Mouse (Mus musculus) macrophage (primary cell): ENCODE data around the gene Unc119. TPM values are rescaled to one million over a fixed set of nuclear protein-coding genes. Genes with fewer than 3 reads are reported as not detected.
A peak's percentile ranks its signal among the peaks of the same experiment; 100 is the strongest.

Source experiments
- H3K27ac ChIP-seq: fragments of 350-480 bp; formaldehyde crosslinking; 2 replicates; pipeline ENCODE4 v1.9.0; 2021
- H3K36me3 ChIP-seq: fragments of 350-480 bp; formaldehyde crosslinking; 2 replicates; pipeline ENCODE4 v1.9.0; 2021; ENCODE audit errors: inconsistent target
- H3K4me3 ChIP-seq: fragments of 350-480 bp; formaldehyde crosslinking; 2 replicates; pipeline ENCODE4 v1.9.0; 2021; ENCODE audit errors: inconsistent target
- H3K79me2 ChIP-seq: fragments of 350-480 bp; formaldehyde crosslinking; 2 replicates; pipeline ENCODE4 v1.9.0; 2021; ENCODE audit errors: inconsistent target
- WGBS: methylation state at CpG from one replicate; pipeline ENCODE4 v1.1.7; 2026; ENCODE audit warnings: inconsistent platforms; ENCODE audit not compliant: missing documents; 5-methylcytosine and 5-hydroxymethylcytosine counted together
- polyA plus RNA-seq: library from polyadenylated mRNA; stranded (reverse); fragments of 250-400 nt; gene quantifications from 3 replicates; pipeline ENCODE4 v1.2.4, GENCODE M21; 2018; ENCODE audit warnings: inconsistent platforms

Gene Unc119
- polyA plus RNA-seq, 1 experiment from 2014 or later: 21.6 TPM

DNA sequence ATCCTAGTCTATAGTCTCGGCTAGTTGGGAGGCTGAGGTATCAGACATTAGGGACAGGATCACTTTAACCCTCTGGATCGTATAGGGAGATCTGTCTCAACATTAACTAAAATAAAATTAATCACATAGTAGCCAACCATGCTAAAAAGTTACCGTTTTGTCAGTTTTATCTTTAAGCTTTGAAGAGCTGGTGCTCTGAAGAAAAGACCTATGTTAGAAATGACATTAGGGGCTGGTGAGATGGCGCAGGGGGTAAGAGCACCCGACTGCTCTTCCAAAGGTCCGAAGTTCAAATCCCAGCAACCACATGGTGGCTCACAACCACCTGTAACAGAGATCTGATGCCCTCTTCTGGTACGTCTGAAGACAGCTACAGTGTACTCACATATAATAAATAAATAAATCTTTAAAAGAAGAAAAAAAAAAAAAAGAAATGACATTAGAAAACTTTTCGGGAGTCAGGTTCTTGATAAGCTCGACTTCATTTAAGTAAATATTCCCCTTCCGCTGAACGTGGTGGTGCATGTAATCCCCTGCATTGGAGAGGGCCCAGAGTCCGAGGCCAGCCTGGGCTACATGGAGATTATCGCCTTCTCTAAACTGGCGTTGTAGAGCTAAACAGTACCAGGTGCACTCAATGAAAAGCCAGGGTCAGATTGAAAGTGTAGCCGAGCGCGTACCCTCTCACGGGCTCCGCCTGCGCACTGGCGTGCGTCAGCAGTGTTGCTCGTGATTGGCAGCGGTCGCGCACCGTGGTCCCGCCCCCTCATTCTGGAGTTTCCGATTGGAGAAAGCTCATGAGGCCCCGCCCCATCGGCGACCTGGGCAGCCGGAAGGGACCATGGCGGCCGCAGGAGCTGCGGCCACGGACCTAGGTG, 15.4 kb upstream of the Unc119 start, which contains the start of gene Pigs:
Pigs (plus strand) TSS at position 782 of the 878 bp plus-strand sequence.
- peaks cover 7% of the 10 kb centered on the region; the same call in 1 of the 2 replicates for H3K36me3 ChIP-seq
- H3K4me3 ChIP-seq: peak within 1 kb of the TSS; percentile 68
- WGBS: 11% methylated on average over 36 of the region's 37 CpGs
- H3K27ac ChIP-seq: peak within 1 kb of the TSS; percentile 28; the same call in 1 of the 2 replicates
- H3K79me2 ChIP-seq: peaks cover 11% of the 10 kb centered on the region; the same call in 1 of the 2 replicates

DNA sequence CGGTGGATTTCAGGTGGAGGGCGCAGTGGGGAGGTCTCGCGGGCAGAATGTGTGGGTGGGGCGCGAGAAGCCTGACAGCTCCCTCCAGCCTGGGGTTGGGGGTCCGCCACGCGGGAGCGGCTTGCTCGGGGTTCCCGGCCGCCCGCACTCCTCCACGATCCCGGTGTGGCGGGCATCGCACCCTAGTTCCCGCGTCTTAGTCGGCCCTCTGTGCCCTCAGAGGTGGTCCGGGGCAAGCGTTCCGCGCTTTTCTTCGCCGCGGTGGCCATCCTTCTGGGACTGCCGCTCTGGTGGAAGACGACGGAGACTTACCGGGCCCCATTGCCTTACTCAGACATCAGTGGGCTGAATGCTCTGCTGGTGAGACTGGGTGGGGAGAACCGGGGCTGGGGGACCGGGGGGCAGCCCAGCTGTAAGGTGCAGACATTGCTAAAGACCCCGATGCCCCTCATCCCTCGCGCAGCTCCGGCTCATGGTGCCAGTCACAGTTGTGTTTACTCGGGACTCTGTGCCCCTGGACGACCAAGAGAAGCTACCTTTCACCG, 14.7 kb upstream of the Unc119 start:
- Histone ChIP-seq H3K36me3 (peaks cover 13% of the 10 kb centered on the region; the same call in 1 of the 2 replicates), H3K4me3 (peak overlapping the region; percentile 68), H3K79me2 (peaks cover 11% of the 10 kb centered on the region; the same call in 1 of the 2 replicates), H3K27ac (no peak overlapping the region)
- under 1% methylated on average over 41 of the region's 41 CpGs for WGBS

DNA sequence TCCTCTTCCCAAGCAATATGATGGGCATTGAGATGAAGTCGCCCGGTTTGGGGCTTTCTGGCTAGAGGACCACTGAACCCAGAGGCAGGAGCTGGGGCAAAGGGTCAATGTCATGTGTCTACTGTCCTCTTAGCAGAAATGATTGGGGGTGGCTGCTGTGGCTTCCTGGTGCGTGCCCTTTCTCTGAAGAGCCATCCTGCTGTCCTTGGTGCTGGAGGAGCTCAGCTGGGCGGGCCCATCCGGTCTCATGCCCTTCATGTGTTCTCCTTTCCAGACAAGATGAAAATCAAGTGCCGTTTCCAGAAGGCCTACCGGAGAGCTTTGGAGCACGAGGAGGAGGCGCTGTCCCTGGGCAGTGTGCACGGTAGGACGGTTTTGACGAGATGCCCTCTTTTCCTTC, 10.6 kb upstream of the Unc119 start:
- Histone ChIP-seq H3K79me2 (peaks cover 11% of the 10 kb centered on the region; the same call in 1 of the 2 replicates), H3K36me3 (peaks cover 50% of the 10 kb centered on the region; the same call in 1 of the 2 replicates), H3K27ac (no peak overlapping the region), H3K4me3 (no peak overlapping the region)
- 96% methylated on average over 12 of the region's 12 CpGs for WGBS

DNA sequence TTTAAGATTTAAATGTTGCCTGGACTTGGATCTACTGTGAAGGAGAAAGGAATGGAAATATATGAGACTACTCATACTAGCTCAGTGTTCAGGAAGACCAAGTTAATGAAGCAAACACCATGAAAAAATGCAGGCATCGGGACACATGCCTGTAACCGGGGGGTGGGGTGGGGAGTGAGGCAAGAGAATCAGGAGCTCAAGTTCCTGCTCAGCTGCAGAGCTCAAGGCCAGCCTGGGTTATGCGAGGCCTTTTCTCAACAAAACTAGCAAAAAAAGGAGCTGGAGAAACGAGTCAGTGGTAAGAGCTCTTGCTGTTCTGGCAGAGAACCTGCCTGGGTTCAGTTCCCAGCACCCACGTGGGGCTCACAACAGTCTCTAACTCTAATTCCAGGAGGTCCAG, 9.3 kb upstream of the Unc119 start:
- peaks cover 59% of the 10 kb centered on the region; the same call in 1 of the 2 replicates for H3K36me3 ChIP-seq
- no peak overlapping the region for H3K27ac ChIP-seq
- H3K79me2 ChIP-seq: peaks cover 8% of the 10 kb centered on the region; the same call in 1 of the 2 replicates
- H3K4me3 ChIP-seq: no peak overlapping the region
- 87% methylated on average over 5 of the region's 5 CpGs for WGBS

DNA sequence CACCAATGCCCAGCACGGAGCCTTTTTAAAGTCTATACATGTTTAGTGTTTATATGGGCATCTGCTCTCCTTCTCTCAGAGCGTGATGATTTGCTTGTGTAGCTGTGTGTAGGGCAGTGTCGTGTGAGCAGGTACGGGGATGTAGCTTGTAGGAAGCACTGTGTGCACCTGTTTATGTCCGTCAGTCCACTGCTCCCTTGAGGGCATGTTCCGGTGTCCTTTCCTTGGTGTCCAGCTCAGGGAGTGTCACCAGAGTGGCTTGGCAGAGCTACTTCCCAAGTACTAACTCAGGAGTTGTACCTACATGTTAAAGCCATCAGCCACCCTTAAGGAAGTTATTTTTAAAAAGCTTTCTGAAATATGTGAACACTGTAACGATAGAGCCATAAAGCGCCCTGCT, 6.2 kb upstream of the Unc119 start:
- 96% methylated on average over 8 of the region's 8 CpGs for WGBS
- H3K4me3 ChIP-seq: no peak overlapping the region
- no peak overlapping the region for H3K27ac ChIP-seq
- H3K36me3 ChIP-seq: peaks cover 80% of the 10 kb centered on the region; the same call in 1 of the 2 replicates
- no peaks in the 10 kb centered on the region for H3K79me2 ChIP-seq

- Histone ChIP-seq H3K36me3 (peaks cover 40% of the 10 kb centered on the region; the same call in 1 of the 2 replicates), H3K4me3 (no peak overlapping the region), H3K27ac (no peak overlapping the region), H3K79me2 (peaks cover 5% of the 10 kb centered on the region)
- 95% methylated on average over 11 of the region's 12 CpGs for WGBS
These were observed 1.6 kb upstream of the Unc119 start for GRCm38 (mm10) chr11:78341702-78342101.

DNA sequence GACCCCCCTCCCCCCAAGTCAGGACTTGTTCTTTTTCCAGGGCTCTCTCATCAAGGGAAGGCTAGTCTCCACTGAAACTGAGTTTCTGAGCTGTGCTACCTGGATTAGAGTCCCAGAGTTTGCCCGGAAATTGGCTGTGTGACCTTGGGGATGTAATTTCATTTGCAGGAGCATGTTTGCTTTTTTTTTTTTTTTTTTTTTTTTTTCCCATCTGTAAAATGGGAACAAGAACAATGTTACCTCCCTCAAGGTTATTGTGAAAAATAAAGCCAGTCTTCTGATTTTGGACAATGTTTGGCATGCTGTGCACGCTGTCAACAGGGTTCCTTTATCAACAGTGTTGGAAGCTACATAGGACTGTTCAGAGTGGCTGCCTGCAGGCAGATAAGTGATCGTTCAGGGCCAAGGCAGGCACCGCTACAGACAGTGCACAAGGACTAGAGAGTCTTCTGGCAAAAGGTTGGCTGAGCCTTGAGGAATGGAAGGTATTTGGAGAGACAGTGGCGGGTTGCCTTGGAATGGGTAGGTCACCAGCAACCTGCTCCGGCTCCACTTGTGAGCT, 1.1 kb downstream of the Unc119 start:
- Histone ChIP-seq H3K4me3 (peak overlapping the region; percentile 61), H3K36me3 (peaks cover 17% of the 10 kb centered on the region; the same call in 1 of the 2 replicates), H3K79me2 (peaks cover 5% of the 10 kb centered on the region), H3K27ac (peak overlapping the region; percentile 93)
- 79% methylated on average over 6 of the region's 6 CpGs for WGBS

- H3K4me3 ChIP-seq: peak overlapping the region; percentile 61; the same call in 1 of the 2 replicates
- 30% methylated on average over 6 of the region's 8 CpGs for WGBS
These were observed 1.8 kb downstream of the Unc119 start for GRCm38 (mm10) chr11:78344890-78345715.

GRCm38 (mm10) chr11:78345801-78346200, 2.5 kb downstream of the Unc119 start:
- H3K27ac ChIP-seq: peak overlapping the region; percentile 93
- H3K36me3 ChIP-seq: peaks cover 6% of the 10 kb centered on the region; the same call in 1 of the 2 replicates
- WGBS: under 1% methylated on average over 7 of the region's 7 CpGs
- H3K79me2 ChIP-seq: peaks cover 5% of the 10 kb centered on the region
- H3K4me3 ChIP-seq: no peak overlapping the region; the same call in 1 of the 2 replicates

More at GRCm38 (mm10) chr11:78344890-78345715, 1.8 kb downstream of the Unc119 start:
- H3K79me2 ChIP-seq: peaks cover 5% of the 10 kb centered on the region
- H3K36me3 ChIP-seq: peaks cover 10% of the 10 kb centered on the region; the same call in 1 of the 2 replicates
- peak overlapping the region; percentile 93 for H3K27ac ChIP-seq

GRCm38 (mm10) chr11:78346326-78347069, 3.2 kb downstream of the Unc119 start:
- Histone ChIP-seq H3K4me3 (peak overlapping the region; percentile 2; the same call in 1 of the 2 replicates), H3K36me3 (no peaks in the 10 kb centered on the region), H3K79me2 (peaks cover 5% of the 10 kb centered on the region), H3K27ac (peak overlapping the region; percentile 93)
- WGBS: 69% methylated on average over 6 of the region's 6 CpGs

- peak overlapping the region; percentile 93 for H3K27ac ChIP-seq
- peaks cover 5% of the 10 kb centered on the region for H3K79me2 ChIP-seq
- H3K4me3 ChIP-seq: no peak overlapping the region
- WGBS: 93% methylated on average over 9 of the region's 10 CpGs
- no peaks in the 10 kb centered on the region for H3K36me3 ChIP-seq
These were observed 3.9 kb downstream of the Unc119 start for GRCm38 (mm10) chr11:78347070-78347754.

- Histone ChIP-seq H3K36me3 (no peaks in the 10 kb centered on the region), H3K27ac (peak overlapping the region; percentile 93), H3K4me3 (no peak overlapping the region), H3K79me2 (peaks cover 5% of the 10 kb centered on the region)
- WGBS: 23% methylated on average over 9 of the region's 9 CpGs
These were observed 4.6 kb downstream of the Unc119 start for GRCm38 (mm10) chr11:78347908-78348307.

DNA sequence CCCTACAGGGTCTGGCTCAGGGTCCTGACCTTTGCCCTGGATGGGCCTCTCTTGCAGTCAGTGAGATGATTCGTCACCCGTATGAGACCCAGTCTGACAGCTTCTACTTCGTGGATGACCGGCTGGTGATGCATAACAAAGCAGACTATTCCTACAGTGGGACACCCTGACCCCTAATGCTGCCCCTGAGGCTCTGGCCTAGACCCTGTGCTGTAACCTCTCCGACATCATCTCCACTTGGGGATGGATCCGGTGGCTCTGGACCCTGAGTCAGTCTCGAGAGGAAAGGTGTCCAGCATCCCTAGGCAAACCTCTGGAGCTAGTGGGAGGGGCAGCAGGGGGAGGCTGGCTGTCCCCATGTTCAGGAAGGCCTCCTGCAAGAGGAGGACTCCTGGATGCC, 5.2 kb downstream of the Unc119 start:
- H3K79me2 ChIP-seq: peaks cover 5% of the 10 kb centered on the region
- no peak overlapping the region for H3K4me3 ChIP-seq
- H3K27ac ChIP-seq: peak overlapping the region; percentile 93; the same call in 1 of the 2 replicates
- 87% methylated on average over 7 of the region's 7 CpGs for WGBS
- no peaks in the 10 kb centered on the region for H3K36me3 ChIP-seq
